Mouse (Mus musculus): ENCODE data around the gene Tmem274. TPM values are rescaled to one million over a fixed set of nuclear protein-coding genes. Genes with fewer than 3 reads are reported as not detected.

Tmem274 gene
- total RNA-seq, 2 experiments from 2014 or later = not detected

GRCm38 (mm10) chr4:149484566-149484965 is 7.4 kb downstream of the Tmem274 start:
- DNase-seq = no peak

GRCm38 (mm10) chr4:149485053-149485824 is 8.1 kb downstream of the Tmem274 start, which contains the start of the genes Nmnat1 and Lzic:
Nmnat1 (minus strand) TSS chr4:149485202.
Lzic (plus strand) TSS chr4:149485229.
- DNase-seq = peak; percentile 93

GRCm38 (mm10) chr4:149485825-149486206 is 8.6 kb downstream of the Tmem274 start:
- no peak for DNase-seq

- DNase-seq = no peak
These were observed 10.6 kb downstream of the Tmem274 start for GRCm38 (mm10) chr4:149487729-149488128.

GRCm38 (mm10) chr4:149489415-149490240 is 12.4 kb downstream of the Tmem274 start:
- DNase-seq = no peak

GRCm38 (mm10) chr4:149491151-149491550 is 14.0 kb downstream of the Tmem274 start:
- no peak for DNase-seq

GRCm38 (mm10) chr4:149496612-149497011 is 19.4 kb downstream of the Tmem274 start:
- no peak for DNase-seq

- no peak for DNase-seq
These were observed 21.7 kb downstream of the Tmem274 start for GRCm38 (mm10) chr4:149498901-149499300.

GRCm38 (mm10) chr4:149499790-149500189 is 22.6 kb downstream of the Tmem274 start:
- no peak for DNase-seq

GRCm38 (mm10) chr4:149504363-149504762 is 27.2 kb downstream of the Tmem274 start:
- DNase-seq = no peak

- DNase-seq = no peak
These were observed 27.7 kb downstream of the Tmem274 start for GRCm38 (mm10) chr4:149504858-149505257.

GRCm38 (mm10) chr4:149505261-149505967 is 28.2 kb downstream of the Tmem274 start:
- DNase-seq = no peak

GRCm38 (mm10) chr4:149506904-149507303 is 29.7 kb downstream of the Tmem274 start:
- no peak for DNase-seq

GRCm38 (mm10) chr4:149511221-149511646 is 34.1 kb downstream of the Tmem274 start:
- DNase-seq = no peak

- no peak for DNase-seq
These were observed 34.9 kb downstream of the Tmem274 start for GRCm38 (mm10) chr4:149512072-149512471.

GRCm38 (mm10) chr4:149515706-149516105 is 38.5 kb downstream of the Tmem274 start:
- no peak for DNase-seq

- peak; percentile 97 for DNase-seq
These were observed 40.7 kb downstream of the Tmem274 start, which contains the start of gene Ctnnbip1 for GRCm38 (mm10) chr4:149517868-149518340. Ctnnbip1 (plus strand) TSS chr4:149518236.

- DNase-seq = no peak
These were observed 41.4 kb downstream of the Tmem274 start for GRCm38 (mm10) chr4:149518351-149519220.

GRCm38 (mm10) chr4:149521258-149521657 is 44.1 kb downstream of the Tmem274 start:
- DNase-seq = no peak

GRCm38 (mm10) chr4:149523961-149524360 is 46.8 kb downstream of the Tmem274 start:
- no peak for DNase-seq

- DNase-seq = no peak
These were observed 48.0 kb downstream of the Tmem274 start for GRCm38 (mm10) chr4:149525170-149525569.

All from gastrocnemius, postnatal 10 days (tissue).